Mouse (Mus musculus): ENCODE results near the gene Cpe. TPM values are rescaled to one million over a fixed set of nuclear protein-coding genes. Genes with fewer than 3 reads are reported as not detected.
A peak's percentile ranks its signal among the peaks of the same experiment; 100 is the strongest.

The Cpe gene
- 194 and 198 TPM in 2 replicates for polyA plus RNA-seq (2016; fragmentation: Nextera tagmentation; extraction: Ambion mirVana)

DNA sequence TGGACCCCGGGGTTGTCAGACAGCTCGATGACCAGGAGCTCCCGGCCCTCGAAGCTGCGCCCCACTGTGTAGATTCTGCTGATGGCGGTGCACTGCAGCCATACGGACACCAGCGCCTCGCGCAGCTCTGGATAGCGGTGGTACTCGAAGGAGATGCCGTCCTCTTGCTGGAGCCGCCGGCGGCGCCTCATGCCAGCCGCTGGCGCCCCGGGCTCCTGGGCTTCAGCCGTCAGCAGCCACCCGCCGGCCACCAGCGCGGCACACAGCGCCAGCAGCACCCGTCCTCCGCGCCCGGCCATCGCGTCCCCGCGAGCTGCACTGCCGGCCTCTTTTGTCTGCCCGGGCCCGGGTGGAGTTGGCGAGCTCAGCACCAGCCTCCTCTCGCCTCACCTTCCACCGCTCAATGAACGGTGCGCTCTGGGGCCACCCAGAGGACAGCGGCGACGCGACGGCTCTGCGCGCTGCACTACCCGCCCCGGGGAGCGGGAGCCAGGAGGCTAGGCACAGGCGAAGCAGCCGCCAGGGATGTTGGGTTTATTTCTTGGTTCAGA lies at the start of gene Cpe:
Cpe (minus strand) TSS at position 404 of the 551 bp plus-strand sequence.
- ATAC-seq (ENCODE audit: insufficient number of reproducible peaks, low FRiP score) = peak; percentile 96
- H3K27ac ChIP-seq (ENCODE audit: poor library complexity, severe bottlenecking) = peak within 1 kb of the TSS; percentile 88
- no peaks in the 10 kb centered on the region for H3K9me3 ChIP-seq (replicated peaks)
- peak within 1 kb of the TSS; percentile 79 for H3K4me2 ChIP-seq
- under 1% methylated on average over 54 of the region's 54 CpGs for WGBS
- H3K27me3 ChIP-seq (replicated peaks) = no peaks in the 10 kb centered on the region
- H3K4me1 ChIP-seq (replicated peaks) = peaks cover 23% of the 10 kb centered on the region
- peak within 1 kb of the TSS; percentile 71 for H3K4me3 ChIP-seq
- H3K36me3 ChIP-seq = no peaks in the 10 kb centered on the region
- H3K9ac ChIP-seq = peak within 1 kb of the TSS; percentile 90

- Histone ChIP-seq H3K9me3 (replicated peaks) (no peaks in the 10 kb centered on the region), H3K27ac (ENCODE audit: poor library complexity, severe bottlenecking) (peak overlapping the region; percentile 33; the same call in 1 of the 2 replicates), H3K9ac (no peak overlapping the region), H3K4me1 (replicated peaks) (peaks cover 5% of the 10 kb centered on the region), H3K4me3 (no peak overlapping the region), H3K36me3 (no peaks in the 10 kb centered on the region), H3K4me2 (no peak overlapping the region), H3K27me3 (replicated peaks) (no peaks in the 10 kb centered on the region)
- WGBS = 50% methylated on average over 13 of the region's 13 CpGs
- no peak for ATAC-seq (ENCODE audit: insufficient number of reproducible peaks, low FRiP score)
These were observed 47.8 kb upstream of the Cpe start for GRCm38 (mm10) chr8:64740547-64741211.

DNA sequence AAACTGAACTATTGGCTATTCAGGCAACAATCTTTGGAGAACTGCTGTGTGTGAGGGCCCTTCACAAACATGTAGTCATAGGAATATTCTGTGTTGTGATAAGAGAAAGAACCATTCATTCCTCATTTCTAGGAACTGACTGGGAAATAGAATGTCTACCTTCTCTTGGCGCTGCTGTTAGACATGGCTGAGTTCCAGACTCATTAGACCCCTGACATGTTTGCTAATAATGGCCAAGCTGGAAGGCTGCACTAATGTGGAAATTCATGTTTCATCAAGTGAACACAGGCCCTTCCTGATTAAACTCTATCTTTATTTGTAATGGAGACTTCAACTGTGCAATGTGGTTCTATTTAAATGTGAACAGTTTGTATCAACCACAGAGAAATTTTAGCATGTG lies 46.1 kb upstream of the Cpe start:
- Histone ChIP-seq H3K27ac (ENCODE audit: poor library complexity, severe bottlenecking) (no peak overlapping the region), H3K4me2 (no peak overlapping the region), H3K4me3 (no peak overlapping the region), H3K36me3 (no peaks in the 10 kb centered on the region), H3K4me1 (replicated peaks) (peaks cover 12% of the 10 kb centered on the region), H3K9ac (no peak overlapping the region), H3K27me3 (replicated peaks) (no peaks in the 10 kb centered on the region), H3K9me3 (replicated peaks) (no peaks in the 10 kb centered on the region)
- 86% methylated on average over 1 of the region's 1 CpGs for WGBS
- no peak for ATAC-seq (ENCODE audit: insufficient number of reproducible peaks, low FRiP score)

DNA sequence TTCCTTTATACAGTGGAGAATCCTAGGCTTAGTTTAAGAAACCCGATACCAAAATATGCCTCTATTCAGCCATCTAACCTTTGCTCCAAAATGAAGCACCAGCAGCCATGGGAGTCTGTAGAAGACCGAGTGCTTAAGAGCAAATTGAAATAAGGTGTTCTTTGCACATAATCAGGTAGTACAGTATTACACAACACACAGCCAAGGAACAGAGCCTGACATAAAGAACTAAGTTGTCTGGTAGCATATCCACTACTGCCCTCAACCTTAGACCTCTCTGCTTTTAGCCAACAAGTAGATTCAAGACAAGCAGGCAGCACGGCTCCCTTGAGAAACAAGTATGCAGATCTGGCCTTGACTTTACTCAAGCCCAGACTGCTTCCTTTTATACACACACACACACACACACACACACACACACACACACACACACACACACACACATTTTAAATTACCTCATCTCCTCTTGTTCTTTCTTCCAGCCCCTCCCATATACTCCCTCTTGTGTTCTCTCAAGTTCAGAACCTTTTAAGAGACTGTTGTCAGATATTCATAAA lies 44.0 kb upstream of the Cpe start:
- no peaks in the 10 kb centered on the region for H3K9me3 ChIP-seq (replicated peaks)
- H3K27ac ChIP-seq (ENCODE audit: poor library complexity, severe bottlenecking) = no peak overlapping the region
- WGBS = 83% methylated on average over 3 of the region's 3 CpGs
- no peak overlapping the region for H3K4me2 ChIP-seq
- H3K27me3 ChIP-seq (replicated peaks) = no peaks in the 10 kb centered on the region
- peaks cover 21% of the 10 kb centered on the region for H3K4me1 ChIP-seq (replicated peaks)
- ATAC-seq (ENCODE audit: insufficient number of reproducible peaks, low FRiP score) = no peak
- no peaks in the 10 kb centered on the region for H3K36me3 ChIP-seq
- no peak overlapping the region for H3K9ac ChIP-seq
- H3K4me3 ChIP-seq = no peak overlapping the region

- WGBS = 56% methylated on average over 8 of the region's 8 CpGs
- Histone ChIP-seq H3K4me3 (no peak overlapping the region), H3K4me1 (replicated peaks) (peaks cover 16% of the 10 kb centered on the region), H3K4me2 (no peak overlapping the region), H3K9me3 (replicated peaks) (no peaks in the 10 kb centered on the region), H3K36me3 (peaks cover 7% of the 10 kb centered on the region), H3K9ac (no peak overlapping the region), H3K27me3 (replicated peaks) (no peaks in the 10 kb centered on the region), H3K27ac (ENCODE audit: poor library complexity, severe bottlenecking) (no peak overlapping the region)
- no peak for ATAC-seq (ENCODE audit: insufficient number of reproducible peaks, low FRiP score)
These were observed 42.3 kb upstream of the Cpe start for GRCm38 (mm10) chr8:64735161-64735560.

GRCm38 (mm10) chr8:64733271-64733943 lies 40.6 kb upstream of the Cpe start, which contains the start of gene Msmo1:
TSS of gene Msmo1 (minus strand) at chr8:64733792.
- H3K4me2 ChIP-seq = peak within 1 kb of the TSS; percentile 89
- 0% methylated on average over 60 of the region's 60 CpGs for WGBS
- H3K27me3 ChIP-seq (replicated peaks) = no peaks in the 10 kb centered on the region
- H3K9ac ChIP-seq = peak within 1 kb of the TSS; percentile 72
- no peak within 1 kb of the TSS; the same call in 1 of the 2 replicates for H3K27ac ChIP-seq (ENCODE audit: poor library complexity, severe bottlenecking)
- peak; percentile 100 for ATAC-seq (ENCODE audit: insufficient number of reproducible peaks, low FRiP score)
- H3K4me1 ChIP-seq (replicated peaks) = peaks cover 19% of the 10 kb centered on the region
- peak within 1 kb of the TSS; percentile 72 for H3K4me3 ChIP-seq
- peaks cover 12% of the 10 kb centered on the region for H3K36me3 ChIP-seq
- H3K9me3 ChIP-seq (replicated peaks) = no peaks in the 10 kb centered on the region

DNA sequence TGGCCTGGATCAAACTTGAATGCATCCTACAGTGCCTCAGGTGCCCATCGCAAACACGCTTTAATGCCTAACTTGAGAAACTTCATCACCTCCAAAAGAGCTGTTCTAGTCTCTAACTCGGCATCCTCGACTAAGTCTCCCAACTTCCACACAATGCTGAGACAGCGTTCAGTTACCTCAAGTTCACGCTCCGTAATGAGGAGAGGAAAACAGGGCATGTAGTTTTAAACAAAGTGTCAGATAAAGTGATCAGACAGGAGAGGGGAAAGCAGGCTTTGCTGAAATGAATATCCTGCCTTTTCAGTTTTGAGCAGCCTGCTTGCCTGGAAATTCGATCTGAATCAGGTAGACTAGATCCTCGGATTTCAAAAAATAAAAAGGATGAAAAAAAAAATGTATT lies 39.7 kb upstream of the Cpe start:
- 15% methylated on average over 9 of the region's 9 CpGs for WGBS
- no peak overlapping the region for H3K27ac ChIP-seq (ENCODE audit: poor library complexity, severe bottlenecking)

DNA sequence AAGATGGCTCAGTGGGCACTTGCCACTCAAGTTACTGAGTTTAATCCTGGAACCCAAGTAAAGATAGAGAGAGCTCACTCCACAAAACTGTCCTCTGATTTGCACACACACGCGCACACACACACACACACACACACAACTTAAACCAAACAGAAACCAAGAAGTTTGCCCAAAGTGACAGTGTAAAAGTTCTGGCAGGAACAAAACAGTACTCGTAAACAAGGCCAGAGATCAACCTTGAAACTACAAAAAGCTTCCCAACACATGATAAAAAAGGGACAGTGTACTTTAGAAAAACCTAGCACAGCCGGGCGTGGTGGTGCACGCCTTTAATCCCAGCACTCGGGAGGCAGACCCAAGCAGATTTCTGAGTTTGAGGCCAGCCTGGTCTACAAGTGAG lies 35.3 kb upstream of the Cpe start:
- Histone ChIP-seq H3K36me3 (peaks cover 41% of the 10 kb centered on the region), H3K27ac (ENCODE audit: poor library complexity, severe bottlenecking) (no peak overlapping the region), H3K4me1 (replicated peaks) (peaks cover 12% of the 10 kb centered on the region), H3K4me2 (no peak overlapping the region), H3K9ac (no peak overlapping the region), H3K27me3 (replicated peaks) (no peaks in the 10 kb centered on the region), H3K9me3 (replicated peaks) (no peaks in the 10 kb centered on the region), H3K4me3 (no peak overlapping the region)
- WGBS = 93% methylated on average over 7 of the region's 7 CpGs
- no peak for ATAC-seq (ENCODE audit: insufficient number of reproducible peaks, low FRiP score)

More for the DNA sequence above, 39.7 kb upstream of the Cpe start:
- Histone ChIP-seq H3K9me3 (replicated peaks) (no peaks in the 10 kb centered on the region), H3K4me1 (replicated peaks) (peaks cover 19% of the 10 kb centered on the region), H3K4me3 (peak overlapping the region; percentile 72), H3K9ac (peak overlapping the region; percentile 72), H3K36me3 (peaks cover 12% of the 10 kb centered on the region), H3K4me2 (peak overlapping the region; percentile 89), H3K27me3 (replicated peaks) (no peaks in the 10 kb centered on the region)
- ATAC-seq (ENCODE audit: insufficient number of reproducible peaks, low FRiP score) = no peak

- H3K27ac ChIP-seq (ENCODE audit: poor library complexity, severe bottlenecking) = no peak overlapping the region
- 78% methylated on average over 4 of the region's 4 CpGs for WGBS
- peaks cover 54% of the 10 kb centered on the region for H3K36me3 ChIP-seq
- no peak for ATAC-seq (ENCODE audit: insufficient number of reproducible peaks, low FRiP score)
- no peak overlapping the region for H3K4me3 ChIP-seq
- no peak overlapping the region for H3K9ac ChIP-seq
- H3K4me2 ChIP-seq = no peak overlapping the region
- no peaks in the 10 kb centered on the region for H3K27me3 ChIP-seq (replicated peaks)
- no peaks in the 10 kb centered on the region for H3K9me3 ChIP-seq (replicated peaks)
- 0 out of 2 replicates have a peak, but pooled peaks cover 3% of the 10 kb centered on the region for H3K4me1 ChIP-seq (replicated peaks)
These were observed 33.4 kb upstream of the Cpe start for GRCm38 (mm10) chr8:64726190-64726695.

GRCm38 (mm10) chr8:64723206-64723605 lies 30.4 kb upstream of the Cpe start:
- Histone ChIP-seq H3K4me2 (no peak overlapping the region), H3K4me1 (replicated peaks) (no peaks in the 10 kb centered on the region), H3K27ac (ENCODE audit: poor library complexity, severe bottlenecking) (no peak overlapping the region), H3K9ac (no peak overlapping the region), H3K27me3 (replicated peaks) (no peaks in the 10 kb centered on the region), H3K4me3 (no peak overlapping the region), H3K36me3 (peaks cover 69% of the 10 kb centered on the region), H3K9me3 (replicated peaks) (no peaks in the 10 kb centered on the region)
- WGBS = 79% methylated on average over 2 of the region's 2 CpGs
- no peak for ATAC-seq (ENCODE audit: insufficient number of reproducible peaks, low FRiP score)

- Histone ChIP-seq H3K4me1 (replicated peaks) (no peaks in the 10 kb centered on the region), H3K36me3 (peaks cover 61% of the 10 kb centered on the region), H3K9me3 (replicated peaks) (0 out of 2 replicates have a peak, but pooled peaks cover 3% of the 10 kb centered on the region), H3K27me3 (replicated peaks) (no peaks in the 10 kb centered on the region), H3K4me3 (no peak overlapping the region), H3K27ac (ENCODE audit: poor library complexity, severe bottlenecking) (no peak overlapping the region), H3K9ac (no peak overlapping the region), H3K4me2 (no peak overlapping the region)
- no peak for ATAC-seq (ENCODE audit: insufficient number of reproducible peaks, low FRiP score)
- WGBS = 84% methylated on average over 7 of the region's 7 CpGs
These were observed 25.0 kb upstream of the Cpe start for GRCm38 (mm10) chr8:64717868-64718267.

All from heart, embryonic 12.5 days (tissue).